Mouse (Mus musculus) cerebellum, adult 8-10 months (tissue): ENCODE measurements around the gene Ift22.
"Not testable (repeated sequence)": the region's sequence is repeated elsewhere in the genome, so short reads cannot be mapped to it uniquely, and the experiment has no call there.

Source experiments
- DNase-seq: peaks from one replicate; pipeline ENCODE4 v3.0.0; 2022

The Ift22 gene

DNA sequence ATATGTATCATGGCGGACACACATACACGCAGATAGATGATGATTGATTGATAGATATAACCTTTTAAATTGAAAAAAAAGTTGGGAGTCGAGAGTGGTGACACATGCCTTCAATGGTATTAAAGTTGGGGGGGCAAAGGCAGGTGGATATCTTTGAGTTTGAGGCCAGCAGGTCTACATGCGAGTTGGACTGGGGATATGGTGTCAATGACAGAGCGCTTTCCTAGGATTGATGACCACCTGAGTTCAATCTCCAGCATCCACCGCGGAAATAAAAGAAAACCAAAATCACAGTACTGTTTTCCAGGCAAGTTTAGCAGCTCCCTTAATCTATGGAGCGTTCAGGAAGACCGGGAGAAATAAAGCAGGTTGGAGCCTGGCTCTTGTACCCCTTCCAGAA, 363 bp upstream of the Ift22 start:
- no peak for DNase-seq

DNA sequence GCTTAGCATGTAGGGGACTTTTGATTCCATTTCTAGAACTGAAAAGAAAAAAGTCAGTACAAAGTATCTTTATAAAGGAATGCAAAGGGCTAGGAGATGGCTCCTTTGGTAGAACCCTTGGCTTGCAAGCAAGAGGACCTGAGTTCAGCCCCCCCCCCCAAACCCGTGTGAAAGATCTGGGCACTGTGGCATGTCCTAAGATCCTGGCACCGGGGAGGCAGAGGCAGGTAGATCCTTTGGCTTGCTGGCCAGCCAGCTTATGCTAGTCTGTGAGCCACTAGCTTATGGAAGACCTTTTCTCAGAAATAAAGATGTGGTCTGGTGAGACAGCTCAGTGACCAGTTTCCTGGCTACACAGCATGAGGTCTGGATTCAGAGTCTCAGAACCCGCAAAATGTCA, 6.2 kb downstream of the Ift22 start:
- DNase-seq: no peak

DNA sequence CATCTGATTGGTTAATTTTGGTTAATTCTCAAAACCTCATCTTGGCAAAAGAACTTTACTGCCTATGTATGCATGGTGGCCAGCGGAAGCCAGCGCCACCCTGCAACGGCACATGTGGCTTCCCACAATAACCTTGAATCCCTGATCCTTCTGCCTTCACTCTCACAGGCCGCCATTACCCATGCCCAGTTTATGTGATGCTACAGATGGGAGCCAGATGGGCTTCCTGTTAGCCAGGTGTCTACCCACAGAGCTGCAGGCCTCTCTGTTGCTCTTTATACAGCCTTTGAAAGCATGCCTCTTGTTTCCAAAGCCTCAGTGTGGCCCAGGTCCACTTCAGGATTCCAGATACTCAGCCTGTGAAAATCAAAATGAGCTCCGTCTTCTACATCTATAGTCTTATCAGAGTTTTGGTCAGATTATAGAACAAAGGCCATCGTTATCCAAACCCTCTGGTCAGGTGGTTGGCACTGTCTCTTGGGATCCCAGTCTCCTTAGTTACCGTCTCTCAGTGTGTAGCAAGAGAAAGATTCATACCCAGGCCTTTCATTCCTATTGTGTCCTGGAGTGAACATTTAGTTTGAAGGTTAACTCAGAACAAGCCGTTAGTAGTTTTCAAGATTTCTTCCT, 9.8 kb downstream of the Ift22 start:
- DNase-seq: no peak

DNA sequence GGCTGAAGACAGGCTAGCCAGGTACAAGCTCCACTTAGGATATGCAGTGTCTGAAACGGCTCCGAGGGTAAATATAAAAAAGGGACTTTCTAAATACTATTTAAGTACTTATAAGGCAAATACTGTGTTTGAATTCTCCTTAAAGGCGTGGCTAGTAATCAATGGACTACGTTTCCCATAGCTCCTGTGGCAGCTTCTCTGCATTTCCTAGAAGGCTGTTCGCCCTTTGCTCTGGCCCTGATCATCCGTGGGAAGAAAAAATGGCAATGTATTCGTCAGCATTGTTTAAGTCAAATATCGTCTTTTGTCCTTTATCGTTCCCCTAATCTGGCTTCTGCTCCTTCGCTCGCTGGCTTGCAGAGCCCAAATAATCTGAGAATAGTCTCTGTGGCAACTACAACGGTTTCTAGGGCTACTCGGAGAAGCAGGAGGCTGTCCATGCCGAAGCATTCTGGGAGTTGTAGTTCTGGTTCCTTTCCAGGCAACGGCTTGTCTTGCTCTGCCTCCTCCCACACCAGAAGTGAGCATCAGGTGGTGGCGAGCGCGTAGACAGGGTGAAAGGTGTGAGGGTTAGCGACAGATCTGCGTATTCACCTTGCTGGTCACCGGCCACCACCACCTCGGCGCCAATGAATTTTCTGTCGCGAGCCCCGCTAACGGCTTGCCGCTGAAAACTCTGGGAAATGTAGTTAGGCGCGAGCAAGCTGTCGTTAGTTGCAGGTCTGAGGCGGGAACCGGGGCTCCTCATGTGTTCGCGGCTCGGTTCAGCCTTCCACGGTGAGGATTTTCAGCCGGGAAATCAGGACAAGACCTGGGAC, 10.9 kb downstream of the Ift22 start:
- DNase-seq: peak; percentile 80

DNA sequence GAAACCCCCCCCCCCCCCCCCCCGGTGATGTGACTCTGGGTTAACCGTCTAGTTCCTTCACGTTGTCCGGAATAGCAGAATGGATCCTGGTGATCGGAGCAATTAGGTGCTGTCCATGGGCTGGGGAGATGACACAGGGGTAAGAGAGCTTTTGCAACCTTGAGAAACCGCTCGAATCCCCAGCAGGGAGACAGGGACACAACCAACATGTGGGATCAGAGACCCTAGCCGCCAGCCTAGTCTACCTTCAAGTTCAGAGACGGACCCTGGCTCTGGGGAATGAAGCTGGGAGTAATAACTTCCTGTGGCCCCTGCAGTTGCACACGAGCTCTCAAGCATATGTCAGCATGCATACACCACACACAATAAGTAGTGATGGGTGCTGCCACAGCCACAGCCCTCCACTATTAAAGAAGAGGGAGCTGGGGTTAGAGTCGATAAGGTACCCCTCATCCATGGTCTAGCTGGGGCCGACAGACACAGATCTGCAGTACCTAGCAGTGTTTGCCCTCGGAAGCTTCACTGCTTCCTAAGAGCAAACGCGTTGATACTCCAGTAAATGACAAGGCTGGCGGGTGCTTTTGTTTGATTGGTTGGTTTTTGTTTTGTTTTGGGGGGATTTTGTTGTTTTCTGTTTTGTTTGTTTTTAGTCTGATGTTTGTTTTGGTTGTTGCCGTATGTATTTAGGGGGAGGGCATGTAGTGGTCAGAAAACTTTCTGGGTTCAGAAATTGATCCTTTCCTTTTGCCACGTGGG, 11.8 kb downstream of the Ift22 start:
- peak; percentile 28 for DNase-seq

DNA sequence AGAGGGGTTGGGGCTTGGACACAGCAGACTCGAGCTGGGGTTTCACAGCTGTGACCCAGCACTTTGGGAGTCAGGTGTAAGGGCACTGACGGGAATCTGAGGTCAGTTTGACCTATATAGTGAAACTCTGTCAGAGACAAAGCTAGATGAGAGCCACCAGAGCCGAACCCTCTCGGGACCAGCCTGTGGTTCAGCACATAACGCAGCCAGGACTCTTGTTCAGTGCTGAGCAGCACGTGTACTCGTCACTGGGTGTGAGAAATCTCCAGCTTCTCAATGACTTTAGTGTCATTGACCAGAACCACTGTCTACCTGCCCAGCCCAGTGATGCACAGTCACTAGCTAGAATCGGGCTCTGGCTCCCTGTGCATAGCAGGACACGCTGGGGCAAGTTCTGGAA, 14.9 kb downstream of the Ift22 start:
- DNase-seq: no peak

DNA sequence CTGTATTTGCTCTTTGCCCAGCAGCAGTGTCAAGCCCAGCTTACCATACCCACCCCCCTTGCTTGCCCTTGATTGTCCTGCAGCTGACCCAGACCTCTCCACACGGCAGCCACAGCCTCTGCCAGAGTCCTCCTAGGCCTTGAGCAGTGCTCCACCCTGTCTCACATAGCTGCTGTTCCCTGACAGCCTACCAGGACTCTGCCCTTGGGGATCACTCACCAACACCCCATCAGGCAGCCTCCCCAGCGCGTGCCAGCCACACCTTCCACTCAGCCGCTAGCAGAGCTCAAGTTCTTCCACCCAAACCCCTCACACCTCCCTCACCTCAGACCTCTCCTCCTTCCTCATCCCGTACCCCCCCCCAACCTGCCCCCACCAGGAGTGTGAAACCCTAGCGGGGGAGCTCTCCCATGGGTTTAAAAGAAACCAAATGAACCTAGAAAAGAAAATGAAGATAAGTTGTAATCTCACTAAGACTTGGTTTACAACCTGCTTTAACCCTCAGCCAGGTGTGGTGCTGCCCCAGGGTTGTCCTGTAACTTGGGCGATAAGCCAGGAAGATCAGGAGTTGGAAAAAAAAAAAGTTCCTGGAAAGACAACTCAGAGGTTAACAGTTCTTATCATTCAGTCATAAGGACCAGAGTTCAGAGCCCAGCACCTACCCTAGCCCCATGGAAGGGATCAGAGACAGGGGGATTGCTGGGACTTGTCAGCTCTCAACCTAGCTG, 16.0 kb downstream of the Ift22 start:
- no peak for DNase-seq

DNA sequence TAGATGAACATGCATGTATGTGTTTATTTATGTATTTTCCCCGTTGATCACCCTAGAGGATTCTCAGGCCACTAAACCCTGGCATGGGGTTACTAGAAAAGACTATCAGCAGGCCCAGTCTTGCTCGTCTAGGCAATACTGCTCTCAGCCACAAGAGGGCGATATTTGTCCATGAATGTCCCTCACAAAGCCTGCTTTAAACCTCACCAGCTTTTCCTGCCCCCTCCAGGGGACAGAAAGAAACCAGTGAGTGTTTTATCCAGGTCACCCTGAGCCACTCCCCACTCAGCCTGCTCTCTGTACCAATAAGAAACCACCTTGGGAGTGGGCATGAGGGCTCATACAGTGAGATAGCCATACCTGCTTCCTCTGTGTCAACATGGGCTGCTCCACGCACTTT, 21.1 kb downstream of the Ift22 start:
- DNase-seq: peak; percentile 78

DNA sequence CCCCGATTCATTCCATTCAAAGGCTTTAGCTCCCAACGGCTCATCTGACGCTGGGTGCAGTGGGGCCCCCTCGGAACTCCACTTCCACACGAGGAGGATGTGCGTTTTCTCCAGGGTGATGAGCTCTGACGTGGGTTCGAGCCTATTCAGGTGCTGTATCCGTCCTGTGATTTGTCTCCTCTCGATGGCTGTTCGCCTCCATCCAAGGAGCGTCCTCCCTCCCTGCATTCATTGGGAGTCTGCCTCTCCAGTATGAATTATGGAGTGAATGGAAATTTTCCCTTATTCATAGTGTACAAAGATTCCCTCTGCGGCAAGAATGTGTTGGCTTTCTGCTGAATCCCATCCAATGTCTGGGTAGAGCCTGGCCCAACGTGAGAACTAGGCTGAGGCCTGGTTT, 23.9 kb downstream of the Ift22 start:
- DNase-seq: no peak

DNA sequence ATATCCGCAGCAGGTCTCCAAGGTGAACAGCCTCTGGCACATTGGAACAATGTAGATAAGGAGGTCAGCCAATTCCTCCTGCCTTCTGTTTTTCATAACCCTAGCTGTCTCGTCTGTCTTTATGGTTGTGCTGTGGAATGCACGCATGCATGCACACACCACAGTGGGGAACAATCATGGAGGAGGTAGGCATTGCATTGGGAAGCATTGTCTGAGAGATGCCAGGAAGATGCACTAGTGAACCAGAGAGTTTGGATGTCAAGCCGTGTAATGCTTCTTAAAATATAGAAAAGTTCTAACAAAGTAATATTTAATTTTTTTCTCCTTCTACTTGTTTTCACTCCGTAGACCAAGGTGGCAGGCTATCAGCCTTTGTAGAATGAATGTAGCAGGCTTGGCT, 25.0 kb downstream of the Ift22 start:
- no peak for DNase-seq

DNA sequence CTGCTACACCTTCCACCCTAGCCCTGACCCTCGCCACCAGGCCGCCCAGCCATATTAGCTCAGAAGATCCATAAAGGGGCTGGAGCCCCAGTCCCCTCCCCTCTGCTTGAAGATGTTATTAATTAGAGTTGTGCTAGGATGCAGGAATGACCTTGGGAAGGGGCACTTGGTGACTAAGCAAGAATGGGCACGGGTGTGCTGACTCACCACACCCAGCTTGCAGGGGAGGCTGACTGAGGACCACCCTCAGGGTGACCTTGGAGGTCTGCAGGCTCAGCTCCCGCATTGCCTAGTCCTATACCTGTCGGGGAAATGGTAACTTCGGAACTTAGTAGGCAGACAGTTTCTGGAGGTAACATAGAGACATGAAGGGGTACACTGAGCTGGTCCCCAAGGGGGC, 26.0 kb downstream of the Ift22 start:
- DNase-seq: no peak

DNA sequence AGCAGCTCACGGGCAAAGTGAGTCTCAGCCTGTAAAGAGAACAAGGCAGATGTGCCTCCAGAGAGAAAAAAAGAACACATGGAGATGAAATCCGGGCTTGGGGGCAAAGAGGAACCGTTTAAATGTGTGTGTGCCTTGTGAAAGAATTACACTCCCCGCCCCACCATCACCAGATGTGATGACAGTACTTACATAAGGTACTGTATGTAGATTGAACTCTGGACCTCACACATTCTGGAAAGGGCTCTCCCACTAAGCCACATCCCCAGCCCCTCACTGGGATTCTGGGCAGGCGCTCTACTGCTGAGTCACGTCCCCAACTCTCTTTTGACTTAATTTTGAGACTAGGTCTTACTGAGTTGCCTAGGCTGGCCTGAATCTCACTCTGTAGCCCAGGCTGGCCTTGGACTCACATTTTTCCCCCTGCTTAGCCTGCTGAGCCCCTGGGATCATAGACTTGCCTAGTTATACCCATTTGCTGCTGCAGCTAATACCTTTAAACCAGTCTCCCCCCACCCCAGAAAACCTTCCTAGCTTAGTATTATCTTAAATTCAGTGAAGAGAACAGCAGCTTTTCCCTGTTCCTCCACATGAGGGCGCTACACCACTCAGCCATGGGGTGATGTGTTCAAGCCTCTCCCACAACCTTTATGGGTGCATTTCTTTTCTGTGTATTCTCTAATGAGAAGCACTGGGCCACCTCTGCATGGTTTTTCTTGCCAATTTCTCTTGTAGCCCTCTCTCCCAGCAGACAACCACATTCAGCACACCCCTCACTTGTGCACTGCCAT, 28.1 kb downstream of the Ift22 start:
- no peak for DNase-seq

DNA sequence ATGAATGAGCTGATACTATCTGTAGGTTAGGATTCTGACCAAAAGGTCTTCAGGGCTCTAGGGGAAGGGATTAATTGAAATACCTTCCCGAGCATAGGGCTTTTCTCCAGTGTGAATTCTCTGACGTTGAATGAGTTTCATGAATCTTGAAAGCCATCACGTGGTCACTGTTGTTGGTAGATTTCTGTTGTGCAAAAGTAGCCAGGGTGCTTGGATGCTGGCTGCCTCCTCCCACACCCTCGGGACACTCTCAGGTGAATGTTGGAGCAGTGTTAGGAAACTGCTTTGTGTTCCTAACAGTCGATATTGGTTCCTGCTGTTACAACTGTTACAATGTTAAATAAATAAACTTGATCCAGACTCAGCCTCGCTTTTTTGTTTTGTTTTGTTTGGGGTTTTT, 28.8 kb downstream of the Ift22 start:
- no peak for DNase-seq

DNA sequence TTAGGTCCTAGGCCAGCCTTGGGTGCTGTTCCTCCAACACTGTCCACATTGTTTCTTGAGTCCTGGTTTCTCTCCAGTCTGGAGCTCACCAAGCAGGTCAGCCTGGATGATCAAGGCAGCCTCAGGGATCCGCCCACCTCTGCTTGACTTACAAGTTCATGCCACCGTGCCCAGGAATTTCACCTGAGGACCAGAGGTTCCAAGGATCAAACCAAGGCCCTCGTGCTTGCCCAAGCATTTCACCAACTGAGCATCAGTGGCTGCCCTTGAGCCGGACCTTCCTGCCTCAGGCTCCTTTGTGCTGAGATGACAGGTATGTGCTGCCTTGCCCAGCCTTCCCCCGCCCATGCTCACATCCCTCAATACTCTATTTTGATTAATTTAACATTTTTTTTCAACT, 29.7 kb downstream of the Ift22 start:
- DNase-seq: no peak

DNA sequence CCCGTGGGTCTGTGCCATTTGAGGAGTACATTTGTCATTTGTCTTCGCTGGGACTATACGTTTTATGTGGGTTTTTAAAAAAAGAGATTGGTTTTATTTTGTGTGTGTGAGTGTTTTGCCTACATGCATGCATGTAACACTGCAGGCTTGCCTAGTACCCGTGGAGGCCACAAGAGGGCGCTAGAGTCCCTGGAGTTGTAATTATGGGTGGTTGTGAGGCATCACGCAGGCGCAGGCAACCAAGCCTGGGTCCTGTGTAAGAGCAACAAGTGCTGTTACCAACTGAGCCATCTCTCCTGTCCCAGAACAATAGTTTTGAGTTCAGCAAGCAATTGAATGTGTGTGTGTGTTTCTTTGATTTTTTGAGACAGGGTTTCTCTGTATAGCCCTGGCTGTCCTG, 31.3 kb downstream of the Ift22 start:
- DNase-seq: no peak

DNA sequence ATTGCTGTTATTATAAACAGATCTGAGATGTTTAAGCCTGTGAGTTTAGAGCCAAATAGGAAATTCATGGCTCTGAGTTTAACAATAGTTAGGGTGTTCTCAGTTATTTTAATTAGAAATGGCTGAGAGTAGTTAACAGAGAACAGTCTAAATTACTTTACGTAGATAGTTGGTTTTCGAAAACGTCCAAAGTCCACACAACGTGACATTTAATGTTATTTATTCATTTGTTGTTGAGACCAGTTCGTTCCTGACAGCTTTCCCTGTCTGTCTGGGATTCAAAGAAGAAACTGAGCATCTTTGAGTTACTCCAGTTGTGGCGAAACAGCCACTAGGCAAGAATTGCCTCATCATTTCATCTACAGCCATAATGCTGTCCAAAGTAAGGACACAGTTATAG, 32.1 kb downstream of the Ift22 start:
- not testable (repeated sequence) for DNase-seq

DNA sequence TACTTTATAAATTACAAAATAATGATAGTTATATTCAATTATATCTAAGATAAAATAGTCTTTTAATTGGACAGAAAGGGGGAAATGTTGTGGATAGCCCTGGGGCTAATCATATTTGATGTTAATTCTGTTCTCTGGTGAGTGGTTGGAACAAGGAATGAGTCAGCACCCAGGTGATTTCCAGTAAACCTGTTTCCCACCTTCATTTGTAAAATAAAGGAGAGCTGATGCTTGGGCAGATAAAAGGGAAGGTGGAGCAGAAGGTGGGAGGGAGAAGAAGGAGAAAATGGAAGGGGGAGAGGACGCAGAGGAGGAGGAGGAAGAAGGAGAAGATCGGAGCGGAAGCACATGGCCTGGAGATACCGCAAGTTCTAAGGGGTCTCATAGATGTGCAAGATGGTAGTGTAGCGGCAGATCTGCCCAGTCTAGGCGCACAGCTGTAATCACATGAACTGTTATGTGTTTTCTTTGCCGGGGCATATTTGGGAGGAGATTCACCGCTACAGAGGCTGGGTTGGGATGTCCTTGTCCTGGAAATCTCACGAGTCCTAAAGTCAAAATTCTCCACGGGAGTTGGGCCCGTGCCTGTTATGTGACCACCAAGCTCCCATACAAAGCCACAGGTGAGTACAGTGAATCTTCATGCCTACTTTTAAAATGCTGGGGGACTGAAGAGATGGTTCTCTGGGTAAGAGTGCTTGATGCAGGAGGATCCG, 33.1 kb downstream of the Ift22 start:
- no peak for DNase-seq

DNA sequence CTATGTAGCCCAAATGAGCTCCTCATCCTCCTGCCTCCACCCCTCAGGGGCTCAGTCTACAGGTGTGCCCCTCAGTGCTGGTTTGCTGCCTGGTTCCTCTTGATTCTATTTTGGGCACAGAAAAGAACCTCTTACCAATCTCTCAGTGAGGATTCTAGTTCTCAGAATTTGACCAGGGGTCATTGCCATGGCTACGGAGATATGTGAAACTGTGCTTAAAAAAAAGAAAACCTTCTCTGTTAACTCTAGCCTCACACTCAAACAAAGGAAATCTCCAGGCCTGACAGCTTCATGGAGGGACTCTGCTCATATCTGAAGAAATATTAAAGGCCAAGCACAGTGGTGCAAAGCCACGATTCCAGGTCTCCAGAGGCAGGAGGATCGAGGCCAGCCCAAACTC, 34.8 kb downstream of the Ift22 start:
- DNase-seq: no peak

DNA sequence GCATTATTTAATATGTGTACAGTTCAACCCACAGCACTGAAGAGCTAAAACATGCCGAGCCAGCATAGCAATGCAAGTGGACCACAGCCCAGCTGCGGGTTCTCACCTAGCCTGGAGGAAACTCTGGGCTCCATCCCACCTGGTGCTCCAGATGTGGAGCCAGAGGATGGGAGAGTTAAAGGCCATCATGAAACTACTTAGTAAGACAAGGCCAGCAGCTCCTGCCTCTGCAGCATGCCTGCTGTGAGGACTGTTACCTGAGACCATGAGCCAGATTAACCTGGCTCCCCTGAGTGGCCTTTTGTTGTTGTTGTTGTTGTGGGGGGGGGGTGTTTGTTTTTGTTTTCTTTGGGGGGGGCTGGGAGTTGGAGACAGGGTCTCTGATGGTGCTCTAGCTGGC, 35.4 kb downstream of the Ift22 start:
- DNase-seq: no peak

DNA sequence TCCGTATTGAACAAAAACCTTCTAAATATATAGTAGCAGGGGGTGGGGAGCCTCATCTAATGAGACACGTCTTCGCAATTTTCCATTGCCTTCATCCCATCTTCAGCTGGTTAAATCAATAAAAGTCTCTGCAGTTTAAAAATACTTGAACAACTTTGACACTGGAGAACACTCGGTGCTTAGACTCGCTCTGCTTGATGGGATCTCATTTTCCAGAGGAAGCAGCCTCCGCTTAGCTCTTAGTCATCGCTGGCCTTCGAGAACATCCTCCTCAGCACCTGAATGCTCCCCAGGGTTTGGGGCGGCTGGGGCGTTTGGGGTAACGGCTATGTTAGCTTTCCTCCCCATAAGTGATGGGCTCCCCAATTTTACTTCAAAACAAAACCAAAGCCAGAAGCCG, 37.1 kb downstream of the Ift22 start:
- no peak for DNase-seq

DNA sequence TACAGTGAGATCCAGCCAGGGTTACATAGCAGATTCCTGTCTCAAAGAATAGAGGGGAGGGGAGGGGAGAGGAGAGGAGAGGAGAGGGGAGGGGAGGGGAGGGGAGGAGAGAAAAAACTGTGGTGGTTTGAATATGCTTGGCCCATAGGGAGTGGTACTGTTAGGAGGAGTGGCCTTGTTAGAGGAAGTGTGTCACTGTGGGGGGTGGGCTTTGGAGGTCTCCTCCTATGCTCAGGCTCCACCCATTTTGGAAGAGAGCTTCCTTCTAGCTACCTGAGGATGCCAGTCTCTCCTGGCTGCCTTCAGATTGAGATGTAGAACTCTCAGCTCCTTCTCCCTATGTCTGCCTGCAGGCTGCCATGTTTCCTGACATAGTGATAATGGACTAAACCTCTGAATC, 39.9 kb downstream of the Ift22 start:
- DNase-seq: no peak
